Mouse (Mus musculus): ENCODE results near the gene Clk1.

DNA sequence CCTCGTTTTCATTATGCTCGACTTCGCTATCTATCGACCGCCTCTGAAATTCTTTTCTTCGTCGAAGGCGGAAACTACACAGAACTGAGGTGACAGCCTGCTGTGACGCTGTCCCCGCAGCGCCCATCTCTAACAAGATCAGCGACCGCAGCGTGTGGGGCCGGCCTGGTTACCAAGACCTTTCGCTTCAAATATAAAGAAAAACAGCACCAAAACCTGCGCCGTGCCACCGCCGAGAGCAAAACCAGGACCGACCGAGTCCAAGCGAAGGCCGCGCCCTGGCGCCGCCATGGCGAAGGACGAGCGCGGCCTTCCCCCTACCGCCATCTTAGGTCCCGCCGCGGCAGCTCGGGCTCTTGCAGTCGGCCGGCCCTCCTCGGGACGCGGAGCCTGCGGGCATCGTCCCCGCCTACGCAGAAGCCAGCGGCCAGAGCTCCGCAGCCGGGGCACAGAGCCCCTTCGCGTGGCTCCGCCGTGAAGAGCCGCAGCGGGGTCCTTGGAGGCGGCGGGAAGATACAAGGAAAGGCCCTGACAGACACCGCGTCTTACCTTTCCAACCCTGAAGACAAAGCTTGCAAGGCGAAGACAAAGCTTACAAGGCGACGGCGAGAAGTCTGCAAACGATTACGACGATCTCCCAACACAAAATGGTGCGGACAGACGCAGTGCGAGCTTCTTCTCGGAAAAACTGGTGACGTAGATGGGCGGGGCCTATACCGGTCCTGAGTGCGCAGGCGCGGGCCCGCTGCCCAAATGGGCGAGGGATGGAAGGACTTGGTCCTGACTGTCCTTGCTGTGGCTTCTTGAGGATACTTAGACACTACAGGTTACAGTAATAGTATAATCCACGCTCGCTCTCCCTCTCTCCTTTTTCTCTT is at the start of gene Clk1:
- TF ChIP-seq CTCF (IDR thresholded peaks at IDR 0.05; ENCODE audit: low read depth) (no peak), EP300 (optimal IDR thresholded peaks at IDR 0.05) (no peak)
